Mouse (Mus musculus): ENCODE measurements around the gene Bud23.

GRCm38 (mm10) chr5:135080539-135080938 lies 15.8 kb upstream of the Bud23 start:
- TF ChIP-seq CTCF (IDR thresholded peaks at IDR 0.05; ENCODE audit: low read depth) (no peak), EP300 (IDR thresholded peaks at IDR 0.05; ENCODE audit: low read depth) (no peak)
